In the genomic region with DNA sequence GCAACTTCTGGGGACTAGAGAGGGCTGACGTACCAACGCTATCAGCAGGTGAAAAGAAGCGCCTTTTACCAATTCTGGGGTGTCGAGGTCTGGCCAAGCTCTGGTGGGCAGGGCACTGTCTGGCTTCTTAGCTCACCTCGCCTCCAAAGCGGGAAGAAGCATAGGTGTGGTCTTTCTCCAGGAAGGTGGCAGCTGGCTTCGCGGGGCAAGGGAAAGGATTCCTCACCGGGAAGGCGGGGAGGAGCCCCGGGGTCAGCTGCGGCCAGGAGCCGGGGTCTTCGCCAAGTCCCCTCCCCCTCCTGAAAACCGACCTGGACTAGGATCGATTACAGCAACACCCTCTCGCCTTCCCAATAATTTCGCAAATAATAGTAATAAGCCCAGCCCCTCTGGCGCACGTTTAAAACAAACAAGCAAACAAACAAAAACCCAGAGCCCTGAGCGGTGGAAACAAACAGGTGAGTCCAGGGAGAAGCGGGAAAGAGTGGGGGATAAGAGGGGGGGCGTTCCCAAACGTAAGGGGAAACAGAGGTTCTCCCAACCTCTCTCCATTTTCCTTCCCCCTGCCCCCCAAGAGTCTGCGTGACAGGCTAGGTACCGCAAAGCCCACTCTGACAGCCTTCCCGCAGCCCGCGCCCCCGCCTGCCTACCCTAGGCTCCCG, we compare ENCODE assay signal across 9 mouse cellular contexts.
DNase-seq lines count a peak whose midpoint lies in the region; ATAC-seq and TF ChIP-seq lines count a peak whose summit lies in the region.
"Had no signal": no experiment of that assay in that cellular context is flagged by ENCODE, and none has a peak within 500 bp of the region (broad histone marks: within the 10 kb centered on the region; RNA-seq: fewer than 3 reads in every experiment).

No protein-coding gene starts in this region.

- ATAC-seq in hindbrain, embryonic 15.5 days (ENCODE audit: low FRiP score, low read depth), result no peak
- ATAC-seq in liver, embryonic 12.5 days, result no peak

- TF ChIP-seq CTCF in gastrocnemius, adult 2 months (IDR thresholded peaks at IDR 0.05), result no peak

- intact Hi-C loops in gastrocnemius, adult 2 months (cut with DNase I), result loop anchor here (5.0 kb wide), 1 partner anchor 93 kb away; no protein-coding TSS in a partner anchor

- H3K9me3 ChIP-seq in hindbrain, embryonic 15.5 days, result no peaks in the 10 kb centered on the region
- no peaks in the 10 kb centered on the region for H3K9me3 ChIP-seq in liver, embryonic 12.5 days (replicated peaks)
- H3K9me3 ChIP-seq: G1E had no signal

- peak overlapping the region; percentile 100 for H3K27ac ChIP-seq in gastrocnemius, adult 2 months
- H3K27ac ChIP-seq in hindbrain, embryonic 15.5 days (replicated peaks), result peak overlapping the region; percentile 96
- H3K27ac ChIP-seq in liver, embryonic 12.5 days, result 0 out of 2 replicates have a peak overlapping the region, but pooled peaks have one; percentile 14

- peaks cover 39% of the 10 kb centered on the region for H3K4me1 ChIP-seq in hindbrain, embryonic 15.5 days (replicated peaks)
- H3K4me1 ChIP-seq in liver, embryonic 12.5 days, result peaks cover 38% of the 10 kb centered on the region

- peak overlapping the region; percentile 94 for H3K4me3 ChIP-seq in gastrocnemius, adult 2 months
- peak overlapping the region; percentile 92 for H3K4me3 ChIP-seq in hindbrain, embryonic 15.5 days
- peak overlapping the region; percentile 71 for H3K4me3 ChIP-seq in liver, embryonic 12.5 days

- under 1% methylated on average over 31 of the region's 31 CpGs for WGBS in hindbrain, embryonic 15.5 days
- 4% methylated on average over 31 of the region's 31 CpGs for WGBS in liver, embryonic 12.5 days (ENCODE audit: insufficient replicate concordance)

- no peaks in the 10 kb centered on the region for H3K36me3 ChIP-seq in hindbrain, embryonic 15.5 days
- H3K36me3 ChIP-seq in liver, embryonic 12.5 days, result no peaks in the 10 kb centered on the region
- H3K36me3 ChIP-seq: G1E had no signal

- H3K4me2 ChIP-seq in hindbrain, embryonic 15.5 days, result peak overlapping the region; percentile 85
- peak overlapping the region; percentile 91 for H3K4me2 ChIP-seq in liver, embryonic 12.5 days

- peak; percentile 37 to 49 for DNase-seq in layer of hippocampus, postnatal 10 days (ENCODE audit: low spot score in 2 of 2)
- DNase-seq in layer of hippocampus, adult 11-12 months (ENCODE audit: low spot score), result no peak
- peak; percentile 80 for DNase-seq in cerebellum, postnatal 10 days
- peak; percentile 91 for DNase-seq in gastrocnemius, adult 2 months
- peak; percentile 11 to 22 for DNase-seq in natural killer cell, adult 2 months (ENCODE audit: low spot score in 2 of 2)
- DNase-seq in testis, postnatal 10 days (ENCODE audit: low spot score), result peak; percentile 72

- no peaks in the 10 kb centered on the region for H3K27me3 ChIP-seq in hindbrain, embryonic 15.5 days
- peaks cover 46% of the 10 kb centered on the region for H3K27me3 ChIP-seq in liver, embryonic 12.5 days (replicated peaks)

- peak overlapping the region; percentile 90 for H3K9ac ChIP-seq in hindbrain, embryonic 15.5 days
- peak overlapping the region; percentile 73 for H3K9ac ChIP-seq in liver, embryonic 12.5 days

Comparison
In these comparisons a context has a peak if more than half of its experiments do, and no peak if none do; other contexts are left out.
1. H3K27ac ChIP-seq: peak in every context shown above with its lines; median percentile 100 in gastrocnemius, adult 2 months; 96 in hindbrain, embryonic 15.5 days; 14 in liver, embryonic 12.5 days.